Mouse (Mus musculus): Measurements from ENCODE around the gene Cd44. TPM values are rescaled to one million over a fixed set of nuclear protein-coding genes. Genes with fewer than 3 reads are reported as not detected.

Cd44 gene
- total RNA-seq, 1 experiment from 2014 or later: 54.6 TPM

GRCm38 (mm10) chr2:102913833-102914545 is 12.5 kb upstream of the Cd44 start:
- DNase-seq: no peak

- no peak for DNase-seq
Measured at GRCm38 (mm10) chr2:102912951-102913350, 11.5 kb upstream of the Cd44 start.

- no peak for DNase-seq
Measured at GRCm38 (mm10) chr2:102912469-102912868, 11.0 kb upstream of the Cd44 start.

- no peak for DNase-seq
Measured at GRCm38 (mm10) chr2:102909403-102909802, 7.9 kb upstream of the Cd44 start.

- peak; percentile 26 for DNase-seq
Measured at GRCm38 (mm10) chr2:102905604-102906003, 4.1 kb upstream of the Cd44 start.

GRCm38 (mm10) chr2:102901828-102902223 is 361 bp upstream of the Cd44 start:
- no peak for DNase-seq

- DNase-seq: no peak
Measured at GRCm38 (mm10) chr2:102900230-102900721, 1.2 kb downstream of the Cd44 start.

GRCm38 (mm10) chr2:102899238-102899637 is 2.2 kb downstream of the Cd44 start:
- no peak for DNase-seq

- DNase-seq: no peak
Measured at GRCm38 (mm10) chr2:102898585-102898984, 2.9 kb downstream of the Cd44 start.

- no peak for DNase-seq
Measured at GRCm38 (mm10) chr2:102896154-102896553, 5.3 kb downstream of the Cd44 start.

- peak; percentile 21 for DNase-seq
Measured at GRCm38 (mm10) chr2:102895197-102895596, 6.3 kb downstream of the Cd44 start.

GRCm38 (mm10) chr2:102894785-102895184 is 6.7 kb downstream of the Cd44 start:
- DNase-seq: no peak

GRCm38 (mm10) chr2:102888688-102889225 is 12.7 kb downstream of the Cd44 start:
- no peak for DNase-seq

- DNase-seq: no peak
Measured at GRCm38 (mm10) chr2:102887137-102887536, 14.3 kb downstream of the Cd44 start.

GRCm38 (mm10) chr2:102886306-102886935 is 15.0 kb downstream of the Cd44 start:
- no peak for DNase-seq

- DNase-seq: no peak
Measured at GRCm38 (mm10) chr2:102882597-102883272, 18.7 kb downstream of the Cd44 start.

GRCm38 (mm10) chr2:102882004-102882588 is 19.4 kb downstream of the Cd44 start:
- no peak for DNase-seq

- no peak for DNase-seq
Measured at GRCm38 (mm10) chr2:102878513-102878912, 23.0 kb downstream of the Cd44 start.

GRCm38 (mm10) chr2:102877463-102877862 is 24.0 kb downstream of the Cd44 start:
- no peak for DNase-seq

- DNase-seq: no peak
Measured at GRCm38 (mm10) chr2:102876141-102876540, 25.3 kb downstream of the Cd44 start.

GRCm38 (mm10) chr2:102873848-102874247 is 27.6 kb downstream of the Cd44 start:
- DNase-seq: no peak

- DNase-seq: no peak
Measured at GRCm38 (mm10) chr2:102873194-102873593, 28.3 kb downstream of the Cd44 start.

- DNase-seq: no peak
Measured at GRCm38 (mm10) chr2:102872436-102872835, 29.0 kb downstream of the Cd44 start.

Data from adrenal gland, postnatal 14 days (tissue).